Mouse (Mus musculus): ENCODE measurements around the gene March9. TPM values are rescaled to one million over a fixed set of nuclear protein-coding genes. Genes with fewer than 3 reads are reported as not detected.

March9 gene
- polyA plus RNA-seq, 1 experiment, result 6.1 TPM

GRCm38 (mm10) chr10:127061085-127061484 lies 1.1 kb upstream of the March9 start:
- H3K27me3 ChIP-seq (ENCODE audit: control insufficient read depth, insufficient read depth, insufficient read length), result no peaks in the 10 kb centered on the region
- peaks cover 13% of the 10 kb centered on the region for H3K36me3 ChIP-seq (ENCODE audit: control insufficient read depth, insufficient read depth)
- no peak overlapping the region for H3ac ChIP-seq (ENCODE audit: control insufficient read depth, insufficient read length)
- no peak for TF ChIP-seq MYOD1 (IDR thresholded peaks at IDR 0.05; ENCODE audit: control insufficient read depth in 1 of 3, insufficient read length in 2 of 3, low read depth in 2 of 3)
- H3K4me3 ChIP-seq, result peak overlapping the region; percentile 13
- H3K4me2 ChIP-seq (ENCODE audit: low read depth), result no peak overlapping the region
- H3K79me2 ChIP-seq (ENCODE audit: control insufficient read depth, insufficient read depth), result peaks cover 24% of the 10 kb centered on the region

- H3K4me2 ChIP-seq (ENCODE audit: low read depth), result peak overlapping the region; percentile 51
- no peaks in the 10 kb centered on the region for H3K36me3 ChIP-seq (ENCODE audit: control insufficient read depth, insufficient read depth)
- no peaks in the 10 kb centered on the region for H3K27me3 ChIP-seq (ENCODE audit: control insufficient read depth, insufficient read depth, insufficient read length)
- TF ChIP-seq SRF (IDR thresholded peaks at IDR 0.05; ENCODE audit: control insufficient read depth, insufficient read length, low read depth) (no peak), MYOG (IDR thresholded peaks at IDR 0.05; ENCODE audit: control insufficient read depth in 1 of 3, insufficient read depth in 1 of 3, insufficient read length in 2 of 3, low read depth in 2 of 3) (no peak), CEBPB (IDR thresholded peaks at IDR 0.05; ENCODE audit: insufficient read depth, poor library complexity, severe bottlenecking) (no peak), REST (IDR thresholded peaks at IDR 0.05; ENCODE audit: insufficient read depth, insufficient read length) (no peak), POLR2AphosphoS2 (IDR thresholded peaks at IDR 0.05; ENCODE audit: insufficient read length, low read depth) (no peak), TCF3 (IDR thresholded peaks at IDR 0.05; ENCODE audit: insufficient read length, low read depth) (no peak), USF1 (IDR thresholded peaks at IDR 0.05; ENCODE audit: low read depth) (no peak), MYOD1 (IDR thresholded peaks at IDR 0.05; ENCODE audit: control insufficient read depth in 1 of 3, insufficient read length in 2 of 3, low read depth in 2 of 3) (no peak), MAX (IDR thresholded peaks at IDR 0.05; ENCODE audit: low read depth) (no peak)
- H3K79me2 ChIP-seq (ENCODE audit: control insufficient read depth, insufficient read depth), result peaks cover 8% of the 10 kb centered on the region
- H3ac ChIP-seq (ENCODE audit: control insufficient read depth, insufficient read length), result peak overlapping the region; percentile 31
- H3K4me3 ChIP-seq, result peak overlapping the region; percentile 13
Observed at GRCm38 (mm10) chr10:127059174-127059967, 613 bp downstream of the March9 start.

- peaks cover 2% of the 10 kb centered on the region for H3K79me2 ChIP-seq (ENCODE audit: control insufficient read depth, insufficient read depth)
- TF ChIP-seq E2F4 (IDR thresholded peaks at IDR 0.05; ENCODE audit: insufficient read depth) (no peak), MAX (IDR thresholded peaks at IDR 0.05; ENCODE audit: low read depth) (no peak), REST (IDR thresholded peaks at IDR 0.05; ENCODE audit: insufficient read depth, insufficient read length) (no peak), TCF3 (IDR thresholded peaks at IDR 0.05; ENCODE audit: insufficient read length, low read depth) (no peak), POLR2AphosphoS2 (IDR thresholded peaks at IDR 0.05; ENCODE audit: insufficient read length, low read depth) (no peak), USF1 (IDR thresholded peaks at IDR 0.05; ENCODE audit: low read depth) (no peak), SRF (IDR thresholded peaks at IDR 0.05; ENCODE audit: control insufficient read depth, insufficient read length, low read depth) (no peak), TCF12 (IDR thresholded peaks at IDR 0.05; ENCODE audit: insufficient read depth, poor library complexity, severe bottlenecking) (no peak)
- no peaks in the 10 kb centered on the region for H3K36me3 ChIP-seq (ENCODE audit: control insufficient read depth, insufficient read depth)
- no peak overlapping the region for H3ac ChIP-seq (ENCODE audit: control insufficient read depth, insufficient read length)
- peak overlapping the region; percentile 51 for H3K4me2 ChIP-seq (ENCODE audit: low read depth)
- no peaks in the 10 kb centered on the region for H3K27me3 ChIP-seq (ENCODE audit: control insufficient read depth, insufficient read depth, insufficient read length)
- no peak overlapping the region for H3K4me3 ChIP-seq
Observed at GRCm38 (mm10) chr10:127058708-127059107, 1.3 kb downstream of the March9 start.

DNA sequence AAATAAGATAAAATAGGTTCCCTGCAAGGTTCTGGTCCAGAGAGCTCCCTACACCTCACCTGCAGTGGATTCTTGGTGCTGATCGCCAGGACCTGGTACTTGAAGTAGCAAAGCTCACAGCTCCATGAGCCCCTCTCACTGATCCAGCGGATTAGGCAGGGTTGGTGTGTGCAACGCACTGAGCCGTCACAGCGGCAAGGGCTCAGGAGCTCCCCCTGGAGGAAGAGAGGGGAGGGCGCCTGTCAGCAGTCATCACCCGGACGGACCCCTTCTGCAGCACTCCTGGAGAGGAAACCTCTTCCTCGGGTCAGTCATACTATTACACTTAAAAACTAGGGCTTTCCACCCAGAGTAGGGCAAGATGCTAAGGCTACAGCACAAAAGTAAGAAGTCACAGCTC lies 1.8 kb downstream of the March9 start:
- Histone ChIP-seq H3K4me3 (no peak overlapping the region), H3ac (ENCODE audit: control insufficient read depth, insufficient read length) (no peak overlapping the region), H3K79me2 (ENCODE audit: control insufficient read depth, insufficient read depth) (no peaks in the 10 kb centered on the region), H3K4me2 (ENCODE audit: low read depth) (peak overlapping the region; percentile 51), H3K36me3 (ENCODE audit: control insufficient read depth, insufficient read depth) (no peaks in the 10 kb centered on the region), H3K27me3 (ENCODE audit: control insufficient read depth, insufficient read depth, insufficient read length) (no peaks in the 10 kb centered on the region)
- TF ChIP-seq MYOG (IDR thresholded peaks at IDR 0.05; ENCODE audit: control insufficient read depth in 1 of 3, insufficient read depth in 1 of 3, insufficient read length in 2 of 3, low read depth in 2 of 3), result no peak
- no peak for TF ChIP-seq USF1 (IDR thresholded peaks at IDR 0.05; ENCODE audit: low read depth)
- TF ChIP-seq POLR2AphosphoS2 (IDR thresholded peaks at IDR 0.05; ENCODE audit: insufficient read length, low read depth), result no peak
- no peak for TF ChIP-seq MAX (IDR thresholded peaks at IDR 0.05; ENCODE audit: low read depth)
- TF ChIP-seq MYOD1 (IDR thresholded peaks at IDR 0.05; ENCODE audit: control insufficient read depth in 1 of 3, insufficient read length in 2 of 3, low read depth in 2 of 3), result no peak

GRCm38 (mm10) chr10:127056490-127056889 lies 3.5 kb downstream of the March9 start:
- Histone ChIP-seq H3K36me3 (ENCODE audit: control insufficient read depth, insufficient read depth) (no peaks in the 10 kb centered on the region), H3K4me3 (no peak overlapping the region), H3K79me2 (ENCODE audit: control insufficient read depth, insufficient read depth) (no peaks in the 10 kb centered on the region), H3ac (ENCODE audit: control insufficient read depth, insufficient read length) (no peak overlapping the region), H3K4me2 (ENCODE audit: low read depth) (no peak overlapping the region), H3K27me3 (ENCODE audit: control insufficient read depth, insufficient read depth, insufficient read length) (no peaks in the 10 kb centered on the region)
- no peak for TF ChIP-seq MYOG (IDR thresholded peaks at IDR 0.05; ENCODE audit: control insufficient read depth in 1 of 3, insufficient read depth in 1 of 3, insufficient read length in 2 of 3, low read depth in 2 of 3)
- TF ChIP-seq MYOD1 (IDR thresholded peaks at IDR 0.05; ENCODE audit: control insufficient read depth in 1 of 3, insufficient read length in 2 of 3, low read depth in 2 of 3), result no peak
- no peak for TF ChIP-seq CEBPB (IDR thresholded peaks at IDR 0.05; ENCODE audit: insufficient read depth, poor library complexity, severe bottlenecking)
- TF ChIP-seq SRF (IDR thresholded peaks at IDR 0.05; ENCODE audit: control insufficient read depth, insufficient read length, low read depth), result no peak
- TF ChIP-seq TCF12 (IDR thresholded peaks at IDR 0.05; ENCODE audit: insufficient read depth, poor library complexity, severe bottlenecking), result no peak
